Comparison of ENCODE assay signal across 8 mouse cellular contexts in the genomic region with DNA sequence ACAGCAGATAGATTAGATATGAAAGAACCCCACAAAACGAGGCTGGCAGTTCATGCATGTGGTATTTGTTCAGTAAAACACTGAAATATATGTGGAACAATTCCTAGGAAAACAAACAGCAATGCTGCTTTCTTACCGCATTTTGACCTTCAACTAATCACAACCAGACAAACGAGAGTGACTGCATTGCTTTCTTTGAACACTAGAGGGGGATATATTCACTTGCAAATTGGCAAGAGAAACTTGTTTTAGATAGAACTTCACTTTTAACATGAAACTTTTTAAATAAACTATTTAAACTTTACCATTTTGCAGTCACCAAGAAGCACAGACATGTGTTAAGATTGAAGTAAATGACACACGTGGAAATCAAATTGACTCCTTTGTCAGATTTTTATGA. TPM values are rescaled to one million over a fixed set of nuclear protein-coding genes. Genes with fewer than 3 reads are reported as not detected.
A peak's percentile ranks its signal among the peaks of the same experiment; 100 is the strongest.
DNase-seq lines count a peak whose midpoint lies in the region; ATAC-seq and TF ChIP-seq lines count a peak whose summit lies in the region.

No protein-coding gene starts in this region.

- no peak for TF ChIP-seq POLR2A in heart, adult 2 months (IDR thresholded peaks at IDR 0.05; ENCODE audit: insufficient read depth, low read depth, low read length)

- H3K27ac ChIP-seq in heart, adult 2 months = no peak overlapping the region
- no peak overlapping the region for H3K27ac ChIP-seq in midbrain, postnatal 0 days (ENCODE audit: low read depth, low read length)
- no peak overlapping the region for H3K27ac ChIP-seq in midbrain, embryonic 16.5 days (ENCODE audit: low read length)
- H3K27ac ChIP-seq in intestine, embryonic 16.5 days (ENCODE audit: low read length) = no peak overlapping the region
- no peak overlapping the region for H3K27ac ChIP-seq in forebrain, embryonic 12.5 days

- TF ChIP-seq CTCF in heart, adult 2 months (IDR thresholded peaks at IDR 0.05) = peak; percentile 87
- TF ChIP-seq CTCF in midbrain, postnatal 0 days (IDR thresholded peaks at IDR 0.05) = peak; percentile 91

- no peak for ATAC-seq in midbrain, postnatal 0 days (ENCODE audit: low FRiP score)
- no peak for ATAC-seq in midbrain, embryonic 16.5 days
- peak; percentile 29; the same call in 1 of the 2 replicates for ATAC-seq in intestine, embryonic 16.5 days
- no peak for ATAC-seq in forebrain, embryonic 12.5 days (ENCODE audit: low FRiP score)

- H3K79me2 ChIP-seq in heart, adult 2 months (replicated peaks; ENCODE audit: control insufficient read depth, insufficient read depth, low read length) = no peaks in the 10 kb centered on the region

- no peaks in the 10 kb centered on the region for H3K36me3 ChIP-seq in heart, adult 2 months (ENCODE audit: control insufficient read depth, insufficient read depth, low read length)
- no peaks in the 10 kb centered on the region for H3K36me3 ChIP-seq in midbrain, postnatal 0 days (ENCODE audit: insufficient read depth, low read length)
- H3K36me3 ChIP-seq in midbrain, embryonic 16.5 days (ENCODE audit: control insufficient read depth, insufficient read depth, low read length) = no peaks in the 10 kb centered on the region
- H3K36me3 ChIP-seq in intestine, embryonic 16.5 days (ENCODE audit: control insufficient read depth, insufficient read depth, low read length) = no peaks in the 10 kb centered on the region
- H3K36me3 ChIP-seq in forebrain, embryonic 12.5 days (replicated peaks) = no peaks in the 10 kb centered on the region

- no peak for TF ChIP-seq EP300 in heart, adult 2 months (IDR thresholded peaks at IDR 0.05; ENCODE audit: insufficient read depth, low read depth, low read length)

- H3K9ac ChIP-seq in heart, adult 2 months (ENCODE audit: low read depth, low read length) = no peak overlapping the region
- no peak overlapping the region for H3K9ac ChIP-seq in midbrain, postnatal 0 days (replicated peaks; ENCODE audit: low read length, poor library complexity, severe bottlenecking)
- H3K9ac ChIP-seq in midbrain, embryonic 16.5 days (ENCODE audit: low read depth, low read length) = no peak overlapping the region
- no peak overlapping the region for H3K9ac ChIP-seq in intestine, embryonic 16.5 days (ENCODE audit: low read depth, low read length)
- no peak overlapping the region for H3K9ac ChIP-seq in forebrain, embryonic 12.5 days

- no peaks in the 10 kb centered on the region for H3K9me3 ChIP-seq in midbrain, postnatal 0 days (ENCODE audit: low read length)
- no peaks in the 10 kb centered on the region for H3K9me3 ChIP-seq in midbrain, embryonic 16.5 days (replicated peaks; ENCODE audit: control insufficient read depth, low read length, poor library complexity, severe bottlenecking)
- H3K9me3 ChIP-seq in intestine, embryonic 16.5 days (ENCODE audit: control insufficient read depth, low read length) = no peaks in the 10 kb centered on the region
- no peaks in the 10 kb centered on the region for H3K9me3 ChIP-seq in forebrain, embryonic 12.5 days

- H3K4me1 ChIP-seq in heart, adult 2 months (ENCODE audit: control insufficient read depth, insufficient read depth, low read length) = no peaks in the 10 kb centered on the region
- H3K4me1 ChIP-seq in midbrain, postnatal 0 days (ENCODE audit: insufficient read depth, low read length) = no peaks in the 10 kb centered on the region
- no peaks in the 10 kb centered on the region for H3K4me1 ChIP-seq in midbrain, embryonic 16.5 days (ENCODE audit: control insufficient read depth, insufficient read depth, low read length)
- no peaks in the 10 kb centered on the region for H3K4me1 ChIP-seq in intestine, embryonic 16.5 days (ENCODE audit: control insufficient read depth, insufficient read depth, low read length)
- H3K4me1 ChIP-seq in forebrain, embryonic 12.5 days = no peaks in the 10 kb centered on the region

- H3K4me2 ChIP-seq in midbrain, postnatal 0 days (ENCODE audit: low read depth, low read length, poor library complexity, severe bottlenecking) = no peak overlapping the region
- H3K4me2 ChIP-seq in midbrain, embryonic 16.5 days (ENCODE audit: low read length) = no peak overlapping the region
- no peak overlapping the region for H3K4me2 ChIP-seq in intestine, embryonic 16.5 days (ENCODE audit: low read depth, low read length)
- no peak overlapping the region for H3K4me2 ChIP-seq in forebrain, embryonic 12.5 days

- H3K4me3 ChIP-seq in heart, adult 2 months = no peak overlapping the region
- H3K4me3 ChIP-seq in midbrain, postnatal 0 days (ENCODE audit: low read depth, low read length) = no peak overlapping the region
- no peak overlapping the region for H3K4me3 ChIP-seq in midbrain, embryonic 16.5 days (ENCODE audit: low read depth, low read length)
- H3K4me3 ChIP-seq in intestine, embryonic 16.5 days (ENCODE audit: low read length) = no peak overlapping the region
- no peak overlapping the region for H3K4me3 ChIP-seq in forebrain, embryonic 12.5 days (replicated peaks)

- intact Hi-C loops in heart, adult 2 months (cut with DNase I) = loop anchor here (5.0 to 10.0 kb wide), 2 partner anchors 619 to 667 kb away; no protein-coding TSS in a partner anchor
- intact Hi-C loops in heart, postnatal 36 days (cut with DNase I) = loop anchor here (5.0 kb wide), 1 partner anchor 617 kb away; no protein-coding TSS in a partner anchor

- WGBS in heart, adult 2 months = 1% methylated on average over 4 of the region's 4 CpGs
- 3% methylated on average over 4 of the region's 4 CpGs for WGBS in midbrain, postnatal 0 days
- WGBS in midbrain, embryonic 16.5 days = 3% methylated on average over 4 of the region's 4 CpGs
- WGBS in intestine, embryonic 16.5 days = 1% methylated on average over 4 of the region's 4 CpGs
- 3% methylated on average over 4 of the region's 4 CpGs for WGBS in forebrain, embryonic 12.5 days

- no peaks in the 10 kb centered on the region for H3K27me3 ChIP-seq in heart, adult 2 months (ENCODE audit: control insufficient read depth, insufficient read depth, low read length)
- no peaks in the 10 kb centered on the region for H3K27me3 ChIP-seq in midbrain, postnatal 0 days (ENCODE audit: insufficient read depth, low read length)
- H3K27me3 ChIP-seq in midbrain, embryonic 16.5 days (ENCODE audit: control insufficient read depth, insufficient read depth, low read depth, low read length) = no peaks in the 10 kb centered on the region
- H3K27me3 ChIP-seq in intestine, embryonic 16.5 days (replicated peaks; ENCODE audit: control insufficient read depth, insufficient read depth, low read length) = no peaks in the 10 kb centered on the region
- no peaks in the 10 kb centered on the region for H3K27me3 ChIP-seq in forebrain, embryonic 12.5 days

- DNase-seq in heart, adult 2 months = no peak
- DNase-seq in heart, postnatal 36 days = no peak
- peak; percentile 77 for DNase-seq in midbrain, postnatal 0 days (ENCODE audit: low spot score)
- peak; percentile 83 for DNase-seq in brain, adult 2 months (ENCODE audit: low read depth, low spot score)
- DNase-seq in frontal cortex, postnatal 25 days (ENCODE audit: low spot score in 2 of 2) = no peak

RNA-seq across cellular contexts. Expression of a gene that starts 8.9 kb away (rescaled TPM):
- total RNA-seq in heart, adult 2 months (2021) = under 1 TPM in 1 of 2 experiments, not detected in 1; 0.14 TPM
- polyA plus RNA-seq in heart, adult 2 months (2012; rRNA removed) = under 0.01 and 0.21 TPM in 2 replicates
- under 1 TPM in 1 of 2 experiments, not detected in 1; 0.03 TPM for total RNA-seq in heart, postnatal 36 days (2021)
- total RNA-seq in midbrain, postnatal 0 days (2014; rRNA removed) = 4.5 and 5.7 TPM in 2 replicates
- 11.7 and 12.0 TPM in 2 replicates for polyA plus RNA-seq in midbrain, postnatal 0 days (2015; fragmentation: Nextera tagmentation; extraction: Ambion mirVana)
- polyA plus RNA-seq in midbrain, embryonic 16.5 days (2015; fragmentation: Nextera tagmentation; extraction: Ambion mirVana) = 11.5 and 13.1 TPM in 2 replicates
- 0.34 and 0.44 TPM in 2 replicates for polyA plus RNA-seq in intestine, embryonic 16.5 days (2015; fragmentation: Nextera tagmentation; extraction: Ambion mirVana)
- 7.1 and 7.2 TPM in 2 replicates for polyA plus RNA-seq in forebrain, embryonic 12.5 days (2016; fragmentation: Nextera tagmentation; extraction: Ambion mirVana)

Comparison
In these comparisons a context has a peak if more than half of its experiments do, and no peak if none do; other contexts are left out.
1. DNase-seq: peak in midbrain, postnatal 0 days (single experiment) and brain, adult 2 months (single experiment); none in heart, adult 2 months (0 of 2), heart, postnatal 36 days (0 of 2) and frontal cortex, postnatal 25 days (0 of 2).